Mouse (Mus musculus): ENCODE results near the gene Sirt7.

DNA sequence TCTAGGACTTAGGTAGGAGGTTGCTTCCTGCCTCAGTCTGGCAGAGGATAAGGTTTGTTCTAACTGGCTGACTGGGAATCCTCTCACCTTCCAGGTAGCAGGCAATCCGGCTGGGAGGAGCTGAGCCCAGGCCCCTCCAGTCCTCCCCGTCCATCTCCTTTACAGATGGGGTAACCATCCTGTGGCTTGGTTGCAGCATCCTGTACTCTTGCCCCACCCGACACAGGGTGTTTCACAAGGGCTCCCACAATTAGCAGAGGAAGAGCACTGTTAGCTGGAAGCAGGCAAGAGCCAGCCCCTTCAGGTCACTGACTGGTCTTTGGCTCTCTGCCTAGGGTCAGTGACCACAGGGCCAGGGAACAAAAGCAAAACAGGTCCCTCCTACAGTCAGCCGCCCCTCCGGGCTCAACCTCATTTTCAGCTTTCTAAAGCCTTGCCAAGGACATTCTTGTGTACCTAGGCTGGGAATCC, 5.4 kb upstream of the Sirt7 start:
- TF ChIP-seq CTCF (IDR thresholded peaks at IDR 0.05; ENCODE audit: insufficient read depth, low read length) (no peak), POLR2A (IDR thresholded peaks at IDR 0.05; ENCODE audit: borderline replicate concordance, extremely low read depth, low read depth, low read length) (no peak)

Data from lung, adult 2 months (tissue).